Mouse (Mus musculus) intestine, embryonic 14.5 days (tissue): ENCODE results near the gene 4930415O20Rik. TPM values are rescaled to one million over a fixed set of nuclear protein-coding genes. Genes with fewer than 3 reads are reported as not detected.

Experiments used
- ATAC-seq: fragments of 200-750 bp; cut with Nextera tagmentation; replicated peaks from 2 replicates; pipeline ENCODE4 v1.8.0; 2017; ENCODE audit warnings: low read depth, moderate number of reproducible peaks, moderate TSS enrichment, moderate library complexity; ENCODE audit not compliant: low FRiP score, low TSS enrichment
- DNase-seq: peaks from one replicate; pipeline ENCODE4 v3.0.0-alpha.2; 2018; ENCODE audit warnings: low spot score
- H3K27ac ChIP-seq: fragments of 300-500 bp; sonication (generic); 2 replicates; pipeline ENCODE4 v1.5.1; 2014; ENCODE audit warnings: low read depth, mild to moderate bottlenecking, control low read depth
- H3K27me3 ChIP-seq: fragments of 300-500 bp; sonication (generic); replicated peaks from 2 replicates; pipeline ENCODE4 v1.6.1; 2014; ENCODE audit warnings: low read length, control low read depth; ENCODE audit not compliant: control insufficient read depth, insufficient read depth
- H3K36me3 ChIP-seq: fragments of 300-500 bp; sonication (generic); 2 replicates; pipeline ENCODE4 v1.6.1; 2014; ENCODE audit warnings: low read length, control low read depth; ENCODE audit not compliant: control insufficient read depth, insufficient read depth
- H3K4me1 ChIP-seq: fragments of 300-500 bp; sonication (generic); replicated peaks from 2 replicates; pipeline ENCODE4 v1.6.1; 2014; ENCODE audit warnings: low read length, control low read depth, mixed read lengths; ENCODE audit not compliant: control insufficient read depth, insufficient read depth
- H3K4me2 ChIP-seq: fragments of 300-500 bp; sonication (generic); 2 replicates; pipeline ENCODE4 v1.6.1; 2014; ENCODE audit warnings: low read length
- H3K4me3 ChIP-seq: fragments of 300-500 bp; sonication (generic); 2 replicates; pipeline ENCODE4 v1.5.1; 2014; ENCODE audit warnings: low read depth, low read length, control low read depth, mixed read lengths
- H3K9ac ChIP-seq: fragments of 300-500 bp; sonication (generic); 2 replicates; pipeline ENCODE4 v1.6.1; 2014; ENCODE audit warnings: mild to moderate bottlenecking, low read length
- H3K9me3 ChIP-seq: fragments of 300-500 bp; sonication (generic); 2 replicates; pipeline ENCODE4 v1.6.1; 2016; ENCODE audit warnings: low read length, control low read depth; ENCODE audit not compliant: control insufficient read depth
- WGBS: fragments of 180-500 bp; shearing (Covaris S2); extraction: QIAGEN DNeasy Blood & Tissue Kit; methylation state at CpG from one replicate; pipeline ENCODE4 v1.1.7; 2014; 5-methylcytosine and 5-hydroxymethylcytosine counted together
- polyA plus RNA-seq: library from polyadenylated mRNA; unstranded; fragments of >200 nt; fragmentation: Nextera tagmentation; extraction: Ambion mirVana; gene quantifications from 2 replicates; pipeline ENCODE4 v1.2.1, GENCODE M21; 2014

4930415O20Rik gene
- polyA plus RNA-seq, 1 experiment from 2014 or later, result 0.35 TPM

DNA sequence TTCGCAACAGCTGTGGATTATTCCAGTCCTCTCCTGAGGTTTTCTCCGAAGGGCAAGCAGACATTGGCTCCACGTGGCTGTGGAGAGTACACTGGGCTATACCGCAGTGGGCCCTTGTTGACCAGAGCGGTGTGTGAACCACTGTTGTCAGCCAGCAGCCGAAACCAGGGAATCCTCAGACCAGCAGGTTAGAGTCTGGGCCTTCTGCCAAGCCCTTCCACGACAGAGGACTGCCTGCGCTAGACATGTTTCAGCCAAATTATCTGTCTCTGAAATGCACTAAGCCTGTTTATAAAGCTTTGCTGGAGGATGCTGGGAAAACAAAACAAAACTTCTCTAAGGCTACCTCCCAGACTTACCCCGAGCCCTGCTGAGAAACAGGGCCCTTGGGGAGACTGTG, 43.7 kb downstream of the 4930415O20Rik start:
- ATAC-seq, result no peak
- Histone ChIP-seq H3K4me1 (no peaks in the 10 kb centered on the region), H3K9ac (no peak overlapping the region), H3K9me3 (no peaks in the 10 kb centered on the region), H3K4me2 (no peak overlapping the region), H3K27ac (no peak overlapping the region), H3K4me3 (no peak overlapping the region), H3K36me3 (no peaks in the 10 kb centered on the region), H3K27me3 (no peaks in the 10 kb centered on the region; the same call in 1 of the 2 replicates)
- 51% methylated on average over 9 of the region's 9 CpGs for WGBS
- DNase-seq, result no peak

DNA sequence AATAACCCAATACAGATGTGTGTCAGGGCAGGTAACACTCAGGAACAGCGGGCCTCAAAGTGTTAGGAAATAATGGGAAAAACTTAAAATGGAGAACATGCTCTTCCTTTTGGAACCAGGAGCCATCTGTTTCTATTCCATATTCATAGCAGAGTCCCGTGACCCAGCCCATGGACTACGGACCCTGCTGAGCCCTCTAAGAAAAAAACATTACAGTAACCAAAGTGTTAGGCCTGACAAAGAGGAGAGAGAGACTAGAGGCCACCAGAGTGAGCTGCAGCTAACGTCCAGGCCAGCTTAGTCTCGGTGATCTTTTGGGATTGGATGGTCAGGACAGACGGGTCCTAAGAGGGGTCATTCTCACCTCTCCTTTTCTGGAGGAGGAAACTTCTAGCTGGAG, 44.2 kb downstream of the 4930415O20Rik start:
- no peak overlapping the region; the same call in 1 of the 2 replicates for H3K27ac ChIP-seq
- no peak overlapping the region for H3K4me2 ChIP-seq
- no peaks in the 10 kb centered on the region for H3K36me3 ChIP-seq
- 53% methylated on average over 6 of the region's 6 CpGs for WGBS
- DNase-seq (no peak), ATAC-seq (no peak)
- no peak overlapping the region for H3K9ac ChIP-seq
- H3K27me3 ChIP-seq, result no peaks in the 10 kb centered on the region; the same call in 1 of the 2 replicates
- no peak overlapping the region for H3K4me3 ChIP-seq
- H3K4me1 ChIP-seq, result no peaks in the 10 kb centered on the region
- H3K9me3 ChIP-seq, result no peaks in the 10 kb centered on the region

DNA sequence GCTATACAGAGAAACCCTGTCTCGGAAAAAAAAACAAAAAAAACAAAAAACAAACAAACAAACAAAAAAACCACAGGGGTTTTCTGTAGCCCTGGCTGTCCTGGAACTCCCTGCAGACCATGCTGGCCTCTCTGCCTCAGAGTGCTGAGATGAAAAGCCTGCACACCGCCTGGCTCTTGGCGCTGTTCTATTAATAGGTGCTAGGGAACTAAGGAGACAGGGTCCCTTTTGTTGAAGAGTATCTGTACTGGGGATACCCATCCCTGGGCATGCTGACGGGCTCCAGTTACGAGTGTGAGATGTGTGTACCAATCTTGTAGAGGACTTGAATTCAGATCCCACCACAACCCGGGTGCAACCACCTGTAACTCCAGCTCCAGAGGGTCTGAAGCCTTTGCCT, 44.9 kb downstream of the 4930415O20Rik start:
- DNase-seq (no peak), ATAC-seq (no peak)
- no peaks in the 10 kb centered on the region for H3K9me3 ChIP-seq
- H3K4me1 ChIP-seq, result no peaks in the 10 kb centered on the region
- no peak overlapping the region for H3K4me2 ChIP-seq
- H3K36me3 ChIP-seq, result no peaks in the 10 kb centered on the region
- H3K27ac ChIP-seq, result no peak overlapping the region
- no peak overlapping the region for H3K9ac ChIP-seq
- 71% methylated on average over 6 of the region's 6 CpGs for WGBS
- no peak overlapping the region for H3K4me3 ChIP-seq
- H3K27me3 ChIP-seq, result no peaks in the 10 kb centered on the region; the same call in 1 of the 2 replicates

DNA sequence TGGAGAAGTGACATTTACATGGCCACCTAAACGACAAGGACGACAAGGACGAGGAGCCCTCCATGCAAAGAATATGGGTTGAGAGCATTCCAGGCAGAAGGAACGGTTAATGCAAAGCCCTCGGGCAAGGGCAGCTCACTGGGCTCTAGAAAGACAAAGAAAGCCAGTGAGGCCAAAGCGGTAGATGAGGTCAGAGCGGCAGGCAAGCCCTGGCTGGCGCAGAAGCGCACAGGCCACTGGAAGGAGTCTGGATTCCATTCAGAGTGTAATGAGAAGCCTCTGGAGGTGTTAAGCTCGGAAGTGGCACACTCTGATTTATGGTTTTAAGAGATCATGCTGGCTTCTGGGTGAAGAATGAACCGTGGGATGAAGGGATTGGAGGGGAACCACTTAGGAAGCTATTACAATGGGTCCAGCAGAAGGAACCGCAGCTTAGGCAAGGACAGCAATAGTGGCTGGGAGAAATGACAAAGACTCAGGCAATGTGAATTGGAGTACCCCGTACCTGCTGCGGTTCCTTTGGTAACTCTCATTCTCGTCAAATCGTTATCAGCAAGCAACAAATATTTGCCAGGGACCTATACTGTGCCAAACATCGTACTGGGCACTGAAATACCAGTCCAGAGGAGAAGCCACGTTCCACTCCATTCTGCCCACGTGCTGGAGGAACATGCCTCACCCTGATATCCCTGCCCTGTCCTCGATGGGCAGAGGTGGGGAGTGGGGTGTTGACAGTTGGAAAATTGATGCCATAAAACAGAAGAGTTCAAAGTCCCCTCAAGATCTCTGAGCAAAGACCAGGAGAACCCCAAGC, 45.8 kb downstream of the 4930415O20Rik start:
- Histone ChIP-seq H3K4me1 (no peaks in the 10 kb centered on the region), H3K4me2 (peak overlapping the region; percentile 20), H3K27ac (peak overlapping the region; percentile 39; the same call in 1 of the 2 replicates), H3K36me3 (no peaks in the 10 kb centered on the region), H3K4me3 (no peak overlapping the region), H3K9ac (no peak overlapping the region), H3K9me3 (no peaks in the 10 kb centered on the region), H3K27me3 (no peaks in the 10 kb centered on the region; the same call in 1 of the 2 replicates)
- DNase-seq, result peak; percentile 61
- WGBS, result 32% methylated on average over 20 of the region's 20 CpGs
- peak; percentile 80 for ATAC-seq

DNA sequence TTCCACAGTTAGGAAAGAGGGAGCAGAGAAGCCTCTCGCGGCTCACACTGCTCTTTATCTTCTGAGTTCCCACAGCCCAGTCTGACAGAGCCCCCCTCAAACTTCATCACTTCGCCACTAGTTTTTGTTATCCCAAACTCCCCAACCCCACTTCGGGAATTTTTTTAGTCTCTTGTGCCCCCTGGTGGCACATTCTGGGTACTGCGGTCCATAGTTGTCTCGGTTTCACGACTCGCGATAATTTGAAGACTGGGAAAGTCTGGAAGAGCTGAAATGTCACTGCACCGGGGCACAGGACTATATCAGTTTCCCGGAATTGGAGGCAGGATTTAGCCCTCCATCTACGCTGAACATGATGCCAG, 46.4 kb downstream of the 4930415O20Rik start:
- H3K4me3 ChIP-seq, result no peak overlapping the region
- no peaks in the 10 kb centered on the region; the same call in 1 of the 2 replicates for H3K27me3 ChIP-seq
- H3K9me3 ChIP-seq, result no peaks in the 10 kb centered on the region
- no peaks in the 10 kb centered on the region for H3K4me1 ChIP-seq
- no peak overlapping the region for H3K9ac ChIP-seq
- WGBS, result 2% methylated on average over 12 of the region's 12 CpGs
- H3K4me2 ChIP-seq, result peak overlapping the region; percentile 20
- ATAC-seq (peak; percentile 26), DNase-seq (peak; percentile 98)
- H3K36me3 ChIP-seq, result no peaks in the 10 kb centered on the region
- H3K27ac ChIP-seq, result no peak overlapping the region

DNA sequence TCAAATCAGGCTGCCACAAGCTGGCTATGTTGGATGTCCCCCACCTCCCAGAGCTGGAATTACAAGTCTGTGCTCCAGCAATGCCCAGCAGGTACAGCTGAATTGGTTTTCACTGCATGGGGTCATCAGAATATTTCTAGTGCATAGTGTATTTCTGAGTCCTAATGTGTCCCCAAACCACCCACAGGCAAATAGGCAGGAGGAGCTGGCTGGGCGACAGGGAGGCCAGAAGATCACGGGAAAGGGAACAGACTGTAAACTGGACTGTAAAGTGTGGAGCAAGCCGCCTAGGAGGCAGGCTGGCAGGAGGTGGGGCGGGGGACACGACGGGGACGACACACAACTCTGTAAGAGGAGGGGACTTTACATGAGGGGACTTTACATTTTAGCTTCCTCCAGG, 51.4 kb downstream of the 4930415O20Rik start:
- 9% methylated on average over 7 of the region's 7 CpGs for WGBS
- no peak for ATAC-seq
- no peaks in the 10 kb centered on the region for H3K36me3 ChIP-seq
- no peaks in the 10 kb centered on the region; the same call in 1 of the 2 replicates for H3K27me3 ChIP-seq
- no peak overlapping the region for H3K27ac ChIP-seq
- no peak overlapping the region for H3K4me3 ChIP-seq
- DNase-seq, result no peak
- H3K9ac ChIP-seq, result no peak overlapping the region
- no peak overlapping the region for H3K4me2 ChIP-seq
- H3K9me3 ChIP-seq, result no peaks in the 10 kb centered on the region
- no peaks in the 10 kb centered on the region for H3K4me1 ChIP-seq

DNA sequence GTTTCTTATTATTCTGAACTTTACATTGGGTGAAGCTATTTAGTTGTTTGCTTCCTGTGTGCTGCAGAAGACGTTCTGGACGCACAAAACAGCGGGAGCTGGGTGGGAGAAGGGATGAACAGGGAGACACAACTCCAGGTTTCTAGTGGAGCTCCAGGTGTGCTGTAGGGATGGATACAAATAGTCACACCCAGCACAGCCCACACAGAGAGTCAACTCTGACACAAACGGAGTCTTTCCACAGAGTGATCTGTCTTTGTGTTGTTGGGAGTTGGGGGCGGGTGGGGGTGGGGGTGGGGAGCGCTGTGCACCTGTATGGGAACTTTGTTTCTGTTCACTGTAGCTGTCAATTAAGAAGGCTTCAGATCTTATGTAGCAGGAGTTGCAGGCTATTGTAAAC, 51.9 kb downstream of the 4930415O20Rik start:
- Histone ChIP-seq H3K27me3 (no peaks in the 10 kb centered on the region; the same call in 1 of the 2 replicates), H3K9ac (no peak overlapping the region), H3K4me1 (no peaks in the 10 kb centered on the region), H3K36me3 (no peaks in the 10 kb centered on the region), H3K9me3 (no peaks in the 10 kb centered on the region), H3K27ac (no peak overlapping the region), H3K4me2 (no peak overlapping the region), H3K4me3 (no peak overlapping the region)
- DNase-seq (no peak), ATAC-seq (no peak)
- 21% methylated on average over 6 of the region's 6 CpGs for WGBS

DNA sequence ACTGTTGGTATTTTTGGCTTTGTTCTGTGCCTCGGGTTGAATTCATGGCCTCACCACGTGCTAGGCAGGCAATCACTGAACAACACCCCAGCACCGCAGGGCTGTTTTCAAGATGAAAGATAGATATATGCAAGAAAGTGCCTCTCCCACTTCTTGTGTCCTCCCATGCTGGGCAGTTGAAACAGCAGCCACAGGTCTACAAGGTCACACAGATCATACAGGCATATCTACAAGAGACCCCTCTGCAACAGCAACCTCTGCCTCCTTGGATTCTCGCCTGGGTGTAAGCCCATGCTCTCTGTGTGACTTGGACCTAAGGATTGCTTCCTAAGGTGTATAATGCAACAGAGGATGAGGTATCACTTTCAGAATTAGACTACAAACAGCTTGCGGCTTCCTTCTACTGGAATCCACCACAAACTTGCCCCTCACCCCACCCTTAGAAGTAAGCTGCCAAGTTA, 52.6 kb downstream of the 4930415O20Rik start:
- H3K36me3 ChIP-seq, result no peaks in the 10 kb centered on the region
- peaks cover 2% of the 10 kb centered on the region; the same call in 1 of the 2 replicates for H3K4me1 ChIP-seq
- no peaks in the 10 kb centered on the region for H3K9me3 ChIP-seq
- H3K9ac ChIP-seq, result no peak overlapping the region
- no peak overlapping the region for H3K27ac ChIP-seq
- H3K27me3 ChIP-seq, result no peaks in the 10 kb centered on the region; the same call in 1 of the 2 replicates
- WGBS, result 51% methylated on average over 5 of the region's 5 CpGs
- no peak overlapping the region for H3K4me2 ChIP-seq
- DNase-seq (no peak), ATAC-seq (no peak)
- no peak overlapping the region for H3K4me3 ChIP-seq

DNA sequence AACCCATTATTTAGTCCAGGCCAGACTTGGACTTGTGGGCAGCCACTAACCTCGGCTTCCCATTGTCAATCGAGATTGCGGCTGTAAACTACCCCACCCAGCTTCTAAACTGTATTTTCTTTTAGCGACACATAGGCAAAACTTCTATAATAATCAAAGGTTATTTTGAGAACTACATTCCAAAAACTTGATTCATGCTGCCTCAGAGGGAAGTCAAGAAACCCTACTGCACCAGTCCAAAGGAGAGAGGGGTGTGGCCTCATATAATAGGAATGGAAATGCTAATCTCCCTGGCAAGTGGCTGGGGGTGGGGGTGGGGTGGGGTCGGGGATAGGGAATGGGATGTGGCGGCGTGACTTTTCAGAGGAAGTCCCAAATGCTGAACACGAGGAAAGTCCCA, 55.3 kb downstream of the 4930415O20Rik start:
- DNase-seq (no peak), ATAC-seq (no peak)
- Histone ChIP-seq H3K36me3 (no peaks in the 10 kb centered on the region), H3K27me3 (no peaks in the 10 kb centered on the region), H3K4me1 (peaks cover 11% of the 10 kb centered on the region; the same call in 1 of the 2 replicates), H3K4me2 (no peak overlapping the region), H3K27ac (no peak overlapping the region), H3K9me3 (no peaks in the 10 kb centered on the region), H3K9ac (no peak overlapping the region), H3K4me3 (no peak overlapping the region)
- 33% methylated on average over 8 of the region's 8 CpGs for WGBS
